Mouse (Mus musculus): Measurements from ENCODE around the gene Cplx1.

Cplx1 gene

GRCm38 (mm10) chr5:108549489-108550206, at the start of gene Cplx1:
Gene Cplx1 (minus strand): TSS chr5:108550024.
- TF ChIP-seq GATA4 (IDR thresholded peaks at IDR 0.05; ENCODE audit: insufficient replicate concordance, low read length), result no peak

- no peak for TF ChIP-seq GATA4 (IDR thresholded peaks at IDR 0.05; ENCODE audit: insufficient replicate concordance, low read length)
Measured at GRCm38 (mm10) chr5:108581361-108581891, 31.6 kb upstream of the Cplx1 start.

GRCm38 (mm10) chr5:108573054-108573453, 23.2 kb upstream of the Cplx1 start:
- no peak for TF ChIP-seq GATA4 (IDR thresholded peaks at IDR 0.05; ENCODE audit: insufficient replicate concordance, low read length)

GRCm38 (mm10) chr5:108570991-108571390, 21.2 kb upstream of the Cplx1 start:
- no peak for TF ChIP-seq GATA4 (IDR thresholded peaks at IDR 0.05; ENCODE audit: insufficient replicate concordance, low read length)

- TF ChIP-seq GATA4 (IDR thresholded peaks at IDR 0.05; ENCODE audit: insufficient replicate concordance, low read length), result no peak
Measured at GRCm38 (mm10) chr5:108567104-108567503, 17.3 kb upstream of the Cplx1 start.

- no peak for TF ChIP-seq GATA4 (IDR thresholded peaks at IDR 0.05; ENCODE audit: insufficient replicate concordance, low read length)
Measured at GRCm38 (mm10) chr5:108566523-108566922, 16.7 kb upstream of the Cplx1 start.

GRCm38 (mm10) chr5:108565381-108565780, 15.6 kb upstream of the Cplx1 start:
- TF ChIP-seq GATA4 (IDR thresholded peaks at IDR 0.05; ENCODE audit: insufficient replicate concordance, low read length), result no peak

- no peak for TF ChIP-seq GATA4 (IDR thresholded peaks at IDR 0.05; ENCODE audit: insufficient replicate concordance, low read length)
Measured at GRCm38 (mm10) chr5:108564346-108564745, 14.5 kb upstream of the Cplx1 start.

GRCm38 (mm10) chr5:108562483-108562882, 12.7 kb upstream of the Cplx1 start:
- no peak for TF ChIP-seq GATA4 (IDR thresholded peaks at IDR 0.05; ENCODE audit: insufficient replicate concordance, low read length)

GRCm38 (mm10) chr5:108556986-108557385, 7.2 kb upstream of the Cplx1 start:
- TF ChIP-seq GATA4 (IDR thresholded peaks at IDR 0.05; ENCODE audit: insufficient replicate concordance, low read length), result no peak

GRCm38 (mm10) chr5:108554041-108554440, 4.2 kb upstream of the Cplx1 start:
- no peak for TF ChIP-seq GATA4 (IDR thresholded peaks at IDR 0.05; ENCODE audit: insufficient replicate concordance, low read length)

GRCm38 (mm10) chr5:108550207-108550594, 377 bp upstream of the Cplx1 start:
- TF ChIP-seq GATA4 (IDR thresholded peaks at IDR 0.05; ENCODE audit: insufficient replicate concordance, low read length), result no peak

- TF ChIP-seq GATA4 (IDR thresholded peaks at IDR 0.05; ENCODE audit: insufficient replicate concordance, low read length), result no peak
Measured at GRCm38 (mm10) chr5:108549137-108549488, 711 bp downstream of the Cplx1 start.

- TF ChIP-seq GATA4 (IDR thresholded peaks at IDR 0.05; ENCODE audit: insufficient replicate concordance, low read length), result no peak
Measured at GRCm38 (mm10) chr5:108547636-108548035, 2.2 kb downstream of the Cplx1 start.

- TF ChIP-seq GATA4 (IDR thresholded peaks at IDR 0.05; ENCODE audit: insufficient replicate concordance, low read length), result no peak
Measured at GRCm38 (mm10) chr5:108543516-108544291, 6.1 kb downstream of the Cplx1 start.

- no peak for TF ChIP-seq GATA4 (IDR thresholded peaks at IDR 0.05; ENCODE audit: insufficient replicate concordance, low read length)
Measured at GRCm38 (mm10) chr5:108534188-108534587, 15.6 kb downstream of the Cplx1 start.

All from liver, adult (tissue).